Mouse (Mus musculus) left cerebral cortex, postnatal 14 days (tissue): ENCODE data around the gene Abhd12b. TPM values are rescaled to one million over a fixed set of nuclear protein-coding genes. Genes with fewer than 3 reads are reported as not detected.

Source experiments
- DNase-seq, 2 experiments: peaks; one replicate each; pipeline ENCODE4 v3.0.0; 2021 to 2022; ENCODE audit warnings: low spot score in 2 of 2, mixed read lengths in 1 of 2
- intact Hi-C: fragments of 180-260 bp; cut with DNase I; formaldehyde crosslinking; loops from one replicate; pipeline ENCODE4 v1.15.1; 2025
- long read RNA-seq, 2 experiments: library from polyadenylated mRNA; stranded (forward); transcript quantifications; one replicate each; pipeline ENCODE4 v2.0.0; 2021
- total RNA-seq, 2 experiments: library from RNA; stranded (reverse); gene quantifications; 2 replicates each; pipeline ENCODE4 v1.2.3; 2021

Gene Abhd12b
- not detected for total RNA-seq
- long read RNA-seq, experiment 1 = 0 reads
- long read RNA-seq, experiment 2 = 0 reads

DNA sequence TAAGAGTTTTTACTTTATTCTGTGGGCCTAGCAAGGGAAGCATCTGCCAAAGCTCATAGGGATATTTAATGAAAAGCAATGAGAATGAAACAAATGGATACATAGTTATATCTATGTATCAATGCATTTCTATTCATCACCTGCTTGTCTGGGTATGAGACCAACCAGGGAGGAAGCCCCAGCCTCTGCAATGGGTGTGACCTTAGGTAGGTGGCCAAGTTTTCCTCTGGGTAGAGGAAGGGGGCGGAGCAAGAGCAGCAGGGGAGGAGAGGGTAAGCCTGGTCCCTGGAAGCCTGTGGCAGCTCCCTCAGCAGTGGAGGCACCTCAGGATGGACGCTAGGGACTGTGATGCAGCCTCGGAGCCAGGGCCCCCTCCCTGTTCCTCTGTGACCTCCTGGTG, at the start of gene Abhd12b:
Abhd12b (plus strand) TSS at position 301 of the 400 bp plus-strand sequence.
- intact Hi-C loops = no loop called here
- no peak for DNase-seq

DNA sequence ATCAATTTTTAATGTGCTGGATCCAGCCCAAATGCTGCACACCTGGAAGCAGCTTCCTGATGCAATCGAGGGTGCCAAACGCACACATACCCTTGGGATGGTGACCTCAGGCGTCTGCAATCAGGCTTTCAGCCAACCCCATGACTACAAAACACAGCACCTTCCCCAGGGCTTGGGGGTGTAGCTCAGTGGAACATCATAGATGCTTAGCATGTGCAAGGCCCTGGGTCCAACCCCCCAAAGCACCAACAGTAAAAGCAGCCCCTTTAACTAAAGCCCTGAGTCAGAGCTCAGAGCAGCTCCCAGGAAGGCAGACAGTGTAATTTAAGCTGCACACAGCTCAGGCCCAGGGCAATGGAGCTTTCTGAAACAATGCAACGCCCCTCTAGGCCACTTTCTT, 49.7 kb upstream of the Abhd12b start:
- DNase-seq = no peak
- intact Hi-C loops = no loop called here

DNA sequence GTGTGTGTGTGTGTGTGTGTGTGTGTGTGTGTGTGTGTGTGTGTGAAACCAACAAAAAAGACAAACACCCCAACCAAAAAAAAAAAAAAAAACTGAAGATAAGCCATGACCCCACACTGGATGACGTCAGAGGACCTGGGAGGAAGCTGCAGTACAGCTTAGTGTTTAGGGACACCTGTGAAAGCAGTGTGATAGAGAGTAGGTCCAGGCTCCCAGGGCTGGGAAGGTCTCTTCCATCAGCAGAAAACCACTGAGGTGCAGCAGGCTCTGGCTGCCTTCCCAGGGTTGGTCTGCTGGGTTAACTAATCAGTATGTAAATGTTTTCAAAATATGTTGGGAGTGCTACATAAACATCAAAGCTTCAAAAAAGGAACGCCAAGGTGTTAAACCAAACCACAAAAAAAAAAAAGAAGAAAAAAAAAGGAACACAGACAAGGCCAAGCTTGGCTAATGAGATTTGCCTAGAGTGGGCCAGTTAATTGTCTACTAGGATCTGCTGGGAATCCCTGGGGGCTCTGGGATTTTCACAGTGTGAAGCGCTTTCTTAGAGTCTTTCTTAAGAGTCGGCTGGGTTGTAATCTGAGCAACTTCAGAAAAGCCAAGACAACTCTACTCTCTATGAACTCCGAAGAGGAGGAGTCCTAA, 49.0 kb upstream of the Abhd12b start:
- no peak for DNase-seq
- intact Hi-C loops = no loop called here

DNA sequence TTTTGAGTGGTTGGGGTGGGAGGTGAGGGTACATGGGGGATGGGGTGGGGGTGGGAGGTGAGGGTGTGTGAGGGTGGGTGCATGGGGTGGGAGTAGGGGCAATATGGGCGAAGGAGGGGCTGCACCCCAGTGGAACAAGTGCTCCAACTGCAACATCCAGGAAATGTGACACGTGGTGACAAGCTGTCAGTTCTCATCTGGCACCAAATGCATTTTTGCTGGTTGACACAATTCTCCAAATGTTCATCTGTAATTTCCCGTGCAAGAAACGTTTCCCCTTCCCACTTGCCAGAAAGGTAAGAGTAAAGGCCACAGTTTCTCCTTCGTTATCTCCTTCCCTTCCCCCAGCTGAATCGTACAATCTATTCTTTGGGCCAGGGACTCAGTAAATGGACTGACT, 48.1 kb upstream of the Abhd12b start:
- intact Hi-C loops = no loop called here
- no peak for DNase-seq

DNA sequence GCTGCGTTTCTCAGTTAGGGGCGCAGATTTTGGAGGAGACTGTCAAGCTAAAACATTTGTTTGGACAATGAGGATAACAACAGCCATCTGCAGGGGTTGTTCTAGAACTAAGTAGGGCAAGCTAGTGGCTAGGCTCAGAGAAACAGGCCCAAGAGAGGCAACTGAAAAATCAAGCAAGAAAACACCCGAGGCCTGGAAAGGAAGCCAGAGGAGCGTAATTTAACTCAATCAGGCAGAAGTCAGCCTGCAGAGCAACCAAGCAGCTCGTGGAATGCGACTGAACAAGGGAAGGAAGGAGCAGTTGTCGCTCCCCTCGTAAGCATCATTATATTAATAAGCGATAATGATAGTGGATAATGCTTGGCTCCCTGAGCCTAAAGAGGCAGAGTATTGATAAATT, 47.4 kb upstream of the Abhd12b start:
- DNase-seq = no peak
- intact Hi-C loops = no loop called here

DNA sequence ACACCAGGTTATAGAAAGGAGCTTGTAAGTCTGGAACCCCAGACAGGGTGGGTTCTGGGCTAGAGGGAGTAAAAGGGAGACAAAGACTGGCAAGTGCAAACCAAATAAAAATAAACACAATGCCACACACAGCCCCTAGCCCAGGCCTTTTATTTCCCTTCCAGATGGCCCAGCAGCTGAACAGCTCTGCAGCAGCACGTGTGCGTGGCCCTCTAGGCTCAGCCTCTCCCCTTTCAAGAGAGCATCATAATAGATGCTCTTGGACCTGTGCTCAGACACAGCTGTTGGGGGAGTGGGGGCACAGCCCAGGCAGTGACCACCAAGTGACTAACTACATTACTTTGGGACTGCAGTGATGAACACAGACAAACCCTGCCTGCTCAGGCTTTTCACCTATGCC, 45.8 kb upstream of the Abhd12b start:
- DNase-seq = no peak
- intact Hi-C loops = no loop called here

DNA sequence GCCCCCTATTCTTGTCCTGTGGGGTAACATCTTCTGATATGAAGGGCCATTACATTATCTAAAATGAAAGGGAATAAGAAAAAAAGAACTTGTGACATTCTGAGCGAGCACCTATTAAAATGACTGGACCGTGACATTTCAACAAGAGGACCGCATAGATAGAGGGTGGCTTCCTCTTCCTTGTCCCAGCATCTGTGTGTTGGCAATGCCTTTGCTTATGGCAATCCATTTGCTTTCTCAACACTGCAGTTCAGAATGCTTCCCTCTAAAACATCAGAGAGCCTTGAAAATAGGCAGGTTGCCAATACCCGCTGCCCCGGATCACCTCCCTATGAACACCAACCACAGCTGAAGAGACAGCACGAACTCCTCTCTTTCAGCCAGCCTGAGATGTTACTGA, 44.0 kb upstream of the Abhd12b start:
- intact Hi-C loops = loop anchor here (5.0 kb wide), 1 partner anchor 33 kb away; no protein-coding TSS in a partner anchor
- DNase-seq = peak in 1 of 2 experiments; percentile 45

DNA sequence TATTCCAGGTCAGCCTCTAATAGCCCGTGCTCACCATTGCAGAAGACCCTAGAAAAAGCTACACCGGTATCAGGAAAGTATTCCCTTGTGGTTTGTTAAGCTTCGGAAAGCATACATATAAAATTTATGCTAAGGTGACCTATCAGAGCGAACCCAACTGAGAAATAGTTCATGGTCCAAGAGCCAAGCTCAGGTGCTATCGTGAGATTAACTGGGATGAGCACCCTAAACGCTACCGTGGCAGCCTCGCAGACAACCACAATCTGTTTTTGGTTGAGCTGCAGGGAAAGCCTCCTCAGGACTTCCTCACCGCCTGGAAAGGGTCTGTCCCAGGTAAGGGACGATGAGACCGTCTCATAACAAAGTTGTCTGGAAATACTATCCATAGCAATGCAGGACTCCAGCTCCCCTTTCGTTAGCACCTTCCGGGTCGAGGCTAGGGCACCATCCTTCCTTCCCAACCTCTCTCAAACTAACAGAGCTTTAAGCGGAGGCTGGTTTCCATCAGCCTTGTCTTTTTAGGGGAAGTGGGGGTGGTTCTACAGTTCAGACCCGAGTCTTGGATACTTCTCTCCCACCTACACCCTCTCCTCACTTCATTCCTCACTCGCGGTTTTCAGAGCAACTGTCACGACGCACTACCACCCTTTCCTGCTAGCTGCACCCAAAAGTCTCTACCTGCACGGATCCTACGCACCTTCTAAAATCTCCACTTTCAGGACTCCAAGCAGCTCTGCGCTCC, 43.4 kb upstream of the Abhd12b start:
- intact Hi-C loops = loop anchor here (5.0 kb wide), 1 partner anchor 33 kb away; no protein-coding TSS in a partner anchor
- peak; percentile 49 to 61 for DNase-seq

DNA sequence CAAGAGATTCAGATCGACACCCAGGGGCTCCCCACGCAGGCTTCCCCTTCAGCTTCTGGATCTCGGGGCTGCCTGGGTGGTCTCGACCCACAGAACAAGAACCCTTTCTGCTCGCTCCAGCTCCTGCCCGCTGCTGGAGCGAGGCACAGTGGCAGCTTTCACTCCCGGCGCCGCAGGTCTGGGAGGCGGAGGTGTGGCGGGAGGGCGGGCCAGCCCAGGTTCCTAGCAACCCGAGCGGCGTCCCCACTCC, 42.9 kb upstream of the Abhd12b start:
- intact Hi-C loops = loop anchor here (5.0 kb wide), 1 partner anchor 34 kb away; no protein-coding TSS in a partner anchor
- DNase-seq = no peak

DNA sequence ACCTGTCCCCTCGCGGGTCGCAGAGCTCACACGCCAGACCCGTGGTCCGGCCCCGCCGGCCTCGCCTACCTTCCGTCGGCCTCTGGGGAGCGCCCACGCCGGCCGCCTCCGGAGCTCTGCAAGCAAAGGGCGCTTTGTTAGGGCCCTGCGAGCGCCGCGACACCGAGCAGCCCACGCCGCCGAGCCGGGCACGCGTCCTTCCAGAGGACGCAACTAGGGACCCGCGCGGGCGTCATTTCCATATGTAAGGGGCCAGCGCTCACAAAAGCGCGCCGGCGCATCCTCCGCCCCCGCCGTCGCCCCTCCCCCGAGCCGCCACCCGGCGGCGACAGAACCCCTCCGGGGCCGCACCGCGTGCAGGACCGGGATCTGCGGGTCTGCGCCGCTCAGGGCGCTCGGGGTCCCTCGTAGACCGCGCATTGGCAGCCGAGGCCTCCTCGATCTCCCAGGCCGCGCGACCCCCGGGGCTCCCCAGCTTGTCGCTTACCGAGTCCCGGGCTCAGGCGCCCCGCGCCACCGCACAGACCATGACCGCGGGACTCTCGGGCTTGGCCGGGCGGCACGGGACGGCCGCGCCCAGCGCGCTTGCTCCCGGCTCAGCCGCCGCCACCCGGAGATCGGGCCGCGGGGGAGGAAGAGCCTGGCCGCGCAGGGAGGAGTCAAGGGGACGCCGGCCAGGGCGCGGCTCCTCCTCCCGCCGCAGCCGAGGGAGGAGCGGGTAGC, 42.4 kb upstream of the Abhd12b start:
- intact Hi-C loops = loop anchor here (5.0 kb wide), 1 partner anchor 34 kb away; no protein-coding TSS in a partner anchor
- peak; percentile 76 to 79 for DNase-seq

DNA sequence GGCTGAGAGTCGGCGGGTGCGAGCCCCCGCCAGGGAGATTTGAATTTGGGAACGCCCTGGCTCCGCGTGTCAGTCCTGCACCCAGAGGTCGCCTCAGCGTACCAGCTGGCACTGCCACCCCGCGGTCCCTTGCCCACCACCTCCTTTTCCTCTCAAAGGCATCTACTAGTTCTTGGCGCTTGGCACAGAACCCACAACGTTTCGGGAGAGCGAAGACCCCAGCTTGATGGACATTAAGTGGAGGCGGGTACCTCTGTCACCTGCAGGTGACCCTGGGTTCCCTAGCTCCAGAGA, 41.9 kb upstream of the Abhd12b start:
- intact Hi-C loops = loop anchor here (5.0 kb wide), 1 partner anchor 35 kb away; no protein-coding TSS in a partner anchor
- no peak for DNase-seq

DNA sequence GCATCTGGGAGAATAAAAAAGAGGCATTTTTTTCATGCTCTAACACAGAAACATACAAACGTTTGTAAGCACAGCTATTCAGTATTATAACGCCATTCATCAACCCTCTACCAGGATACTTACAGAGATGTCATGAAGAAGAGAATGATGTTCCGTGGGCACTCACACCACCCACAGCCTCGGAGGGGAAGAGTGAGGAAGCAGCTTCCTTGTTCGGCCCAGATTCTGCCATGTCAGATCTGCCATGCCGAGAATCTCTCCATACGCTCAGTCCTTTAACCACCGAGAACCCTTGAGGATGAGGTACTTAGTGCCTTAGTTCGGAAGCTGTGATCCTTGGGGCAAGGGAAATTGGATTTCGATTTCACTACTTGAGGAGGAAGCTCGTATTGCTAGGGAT, 40.6 kb upstream of the Abhd12b start, which contains the start of gene Nin:
Nin (minus strand) TSS at position 367 of the 400 bp plus-strand sequence.
- intact Hi-C loops = loop anchor here (5.0 kb wide), 1 partner anchor 36 kb away; no protein-coding TSS in a partner anchor
- DNase-seq = peak in 1 of 2 experiments; percentile 34

DNA sequence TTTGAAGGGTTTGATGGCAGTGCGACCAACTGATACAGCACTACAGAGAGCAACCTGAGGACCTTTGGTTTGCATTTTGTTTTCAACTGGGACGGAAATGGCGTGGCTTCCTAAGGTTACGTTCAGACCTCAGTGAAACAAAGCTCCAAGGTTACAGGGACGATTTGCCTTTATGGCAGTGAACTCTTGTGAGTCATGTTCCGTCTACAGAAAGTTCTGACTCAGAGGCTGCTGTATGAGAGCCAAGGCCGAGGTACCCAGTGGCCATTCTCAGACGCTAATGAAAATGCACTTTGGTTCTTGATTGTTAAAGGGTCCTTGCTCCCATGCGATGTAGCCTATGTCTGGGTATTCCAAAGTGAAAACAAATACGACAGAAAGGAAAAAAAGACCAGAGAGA, 36.8 kb upstream of the Abhd12b start:
- intact Hi-C loops = no loop called here
- no peak for DNase-seq

DNA sequence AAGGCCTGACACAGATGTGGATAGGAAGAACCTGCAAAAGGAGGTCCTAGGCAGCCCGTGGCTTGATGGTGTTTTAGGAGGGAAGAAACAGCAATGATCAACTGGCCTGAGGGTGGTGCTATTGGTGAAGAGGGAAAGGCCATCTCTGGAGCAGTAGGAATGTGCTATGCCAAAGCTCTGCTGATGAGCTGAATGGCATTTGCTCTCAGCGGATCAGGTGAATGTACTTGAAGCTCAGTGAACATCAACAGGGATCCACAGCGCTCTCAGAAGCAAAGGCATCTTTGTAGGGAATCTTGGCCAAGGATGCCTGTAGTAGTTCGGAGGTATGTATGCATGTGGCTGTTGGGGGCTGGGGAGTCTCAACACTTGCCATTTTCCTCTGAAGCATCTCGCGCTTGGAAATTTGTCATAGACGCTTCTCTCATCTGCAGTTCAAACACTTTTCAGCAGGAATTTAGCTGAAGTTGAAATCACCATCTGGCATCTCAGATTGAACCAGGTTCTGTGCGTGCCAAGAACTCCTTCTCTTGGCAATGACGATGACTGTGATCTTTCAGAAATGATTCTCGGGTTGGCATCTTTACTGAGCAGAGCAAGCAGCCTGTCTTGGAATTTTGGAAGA, 35.1 kb upstream of the Abhd12b start:
- DNase-seq = peak; percentile 54 to 84
- intact Hi-C loops = no loop called here

DNA sequence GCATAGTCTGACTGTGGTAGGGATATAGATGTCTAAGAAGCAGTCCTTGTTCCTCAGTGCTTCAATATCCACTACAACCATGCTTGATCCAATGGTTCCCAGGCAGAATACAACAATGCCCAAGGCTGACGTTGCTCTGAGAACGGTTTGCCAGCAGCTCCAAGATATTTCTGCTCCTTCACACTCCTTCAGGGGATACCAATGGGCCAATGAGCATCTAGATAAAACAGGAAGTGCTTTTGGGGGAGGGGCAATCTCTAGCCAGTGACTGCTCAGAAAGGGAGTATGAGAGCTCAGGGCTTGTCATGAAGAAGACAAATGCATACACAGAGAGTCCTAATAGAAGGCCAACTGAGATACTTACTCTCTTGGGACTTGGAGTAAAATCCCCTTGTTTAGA, 34.4 kb upstream of the Abhd12b start:
- intact Hi-C loops = no loop called here
- DNase-seq = no peak

DNA sequence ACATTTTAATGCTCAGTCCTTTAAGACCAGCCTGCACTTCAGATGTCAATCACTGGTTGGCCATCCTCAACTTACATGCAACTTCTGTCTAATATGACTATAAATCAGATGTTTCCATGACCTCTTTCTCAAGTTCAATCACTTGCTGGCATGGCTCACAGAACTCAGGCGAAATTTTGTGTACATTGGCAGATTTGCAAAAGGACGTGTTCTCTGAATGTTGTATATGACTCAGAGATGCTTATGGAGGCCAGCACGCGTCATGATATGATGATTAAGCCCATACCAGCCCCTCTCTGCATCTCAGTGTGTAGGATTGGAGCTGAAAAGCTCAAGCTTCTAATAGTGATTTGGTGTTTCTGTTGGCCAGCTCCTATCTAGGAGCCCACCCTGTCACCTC, 27.3 kb upstream of the Abhd12b start:
- DNase-seq = no peak
- intact Hi-C loops = no loop called here

DNA sequence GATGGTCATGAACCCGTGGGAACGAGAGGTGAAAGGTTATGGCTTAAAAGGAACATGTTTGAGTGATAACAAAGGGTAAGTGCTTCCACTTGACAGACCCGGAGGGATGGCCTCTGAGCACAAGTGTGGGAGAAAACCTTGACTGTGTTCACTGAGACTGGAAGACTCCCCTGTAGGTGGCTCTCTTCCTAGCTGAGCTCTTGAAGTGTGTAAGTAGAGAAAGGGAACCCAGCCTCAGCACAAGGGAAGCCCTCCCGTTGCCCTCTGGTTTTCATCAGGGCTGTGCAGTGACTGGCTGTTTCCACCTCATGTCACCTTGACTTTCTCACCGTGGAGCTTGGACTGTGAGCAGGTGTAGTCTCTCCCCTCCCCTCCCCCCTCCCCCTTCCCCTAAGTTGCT, 24.8 kb upstream of the Abhd12b start:
- DNase-seq = no peak
- intact Hi-C loops = no loop called here

DNA sequence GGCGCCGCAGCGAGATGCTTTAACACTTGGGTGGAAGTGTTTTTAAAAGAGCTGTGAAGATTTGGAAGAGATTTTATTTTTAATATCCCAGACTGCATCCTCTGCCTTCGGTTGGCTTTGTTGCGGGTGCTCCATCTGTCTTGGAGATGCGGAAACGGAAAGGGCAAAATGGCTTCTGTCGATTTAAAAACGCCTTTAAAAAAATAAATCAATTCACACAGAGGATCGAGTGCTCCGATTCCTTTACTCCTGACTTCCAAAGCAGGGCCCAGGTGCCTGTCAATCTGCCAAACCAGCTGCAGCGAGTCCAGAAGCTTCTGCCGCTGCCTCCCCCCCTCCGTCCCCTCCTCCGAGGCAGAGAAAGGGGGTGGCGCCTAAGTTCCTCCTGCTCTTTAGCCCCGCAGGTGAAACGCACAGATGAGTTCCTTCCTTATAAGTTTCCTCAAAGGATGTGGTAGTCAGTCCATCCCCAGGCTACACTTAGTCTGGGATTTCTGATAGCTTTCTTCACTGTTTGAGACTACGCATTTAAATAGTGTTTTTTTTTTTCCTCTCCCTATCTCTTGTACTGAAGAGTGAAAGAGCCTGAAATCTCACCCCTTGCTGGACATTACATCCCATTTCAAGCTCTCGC, 22.8 kb upstream of the Abhd12b start:
- intact Hi-C loops = no loop called here
- DNase-seq = peak; percentile 48 to 57

DNA sequence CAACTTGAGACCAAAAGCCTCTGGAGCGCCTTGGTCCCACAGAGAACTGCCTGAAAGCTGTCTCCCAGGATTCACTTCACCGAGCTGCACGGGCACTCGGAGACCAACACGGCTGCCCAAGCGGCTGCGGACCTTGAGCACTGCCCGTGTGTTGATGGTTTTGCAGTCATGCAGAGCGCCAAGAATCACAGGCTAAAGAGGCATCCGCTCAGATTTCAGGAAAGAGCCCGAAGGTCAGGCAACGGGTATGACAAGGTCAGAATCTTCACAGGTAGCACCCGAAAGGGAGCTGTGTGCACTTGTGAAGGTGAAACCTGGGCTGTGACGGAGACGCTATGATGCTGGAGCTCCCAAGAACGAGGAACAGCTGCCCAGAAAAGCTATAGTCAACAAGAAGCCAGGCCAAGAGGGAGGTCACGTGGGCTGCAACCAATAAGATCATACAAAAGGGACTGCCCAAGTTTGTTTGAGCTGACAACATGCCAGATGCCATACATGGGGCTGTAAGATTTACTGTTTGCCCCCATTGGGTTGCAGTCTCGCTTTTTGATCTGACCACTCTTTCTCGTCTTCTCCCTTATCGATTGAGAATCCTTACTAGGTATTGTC, 19.2 kb upstream of the Abhd12b start:
- no peak for DNase-seq
- intact Hi-C loops = no loop called here
